Mouse (Mus musculus) myocyte (in vitro differentiated cells): ENCODE measurements around the gene Xntrpc. TPM values are rescaled to one million over a fixed set of nuclear protein-coding genes. Genes with fewer than 3 reads are reported as not detected.

Experiments
- H3K27me3 ChIP-seq: one replicate; pipeline ENCODE4 v1.6.1; 2011; ENCODE audit not compliant: control insufficient read depth, insufficient read depth, insufficient read length
- H3K36me3 ChIP-seq: one replicate; pipeline ENCODE4 v1.6.1; 2011; ENCODE audit not compliant: control insufficient read depth, insufficient read depth
- H3K4me2 ChIP-seq: one replicate; pipeline ENCODE4 v1.6.1; 2011; ENCODE audit warnings: low read depth, control low read depth
- H3K4me3 ChIP-seq: one replicate; pipeline ENCODE4 v1.5.1; 2011; ENCODE audit warnings: mild to moderate bottlenecking, control low read depth, moderate library complexity
- H3K79me2 ChIP-seq: one replicate; pipeline ENCODE4 v1.6.1; 2011; ENCODE audit not compliant: control insufficient read depth, insufficient read depth
- H3ac ChIP-seq: one replicate; pipeline ENCODE4 v1.6.1; 2011; ENCODE audit not compliant: control insufficient read depth, insufficient read length
- CEBPB ChIP-seq: IDR thresholded peaks from 2 replicates; pipeline ENCODE4 v1.6.1; 2011; ENCODE audit warnings: mild to moderate bottlenecking, moderate library complexity; ENCODE audit not compliant: poor library complexity, insufficient read depth, severe bottlenecking
- E2F4 ChIP-seq: IDR thresholded peaks from one replicate; pipeline ENCODE4 v1.6.1; 2011; ENCODE audit warnings: mild to moderate bottlenecking, control low read depth, moderate library complexity; ENCODE audit not compliant: insufficient read depth
- MAX ChIP-seq: IDR thresholded peaks from one replicate; pipeline ENCODE4 v1.6.1; 2011; ENCODE audit warnings: low read depth, mild to moderate bottlenecking, control low read depth
- MYOD1 ChIP-seq, 3 experiments: IDR thresholded peaks; one replicate each; pipeline ENCODE4 v1.6.1; 2011; ENCODE audit warnings: control low read depth in 2 of 3, low read depth in 2 of 3, mild to moderate bottlenecking in 2 of 3, moderate library complexity in 1 of 3; ENCODE audit not compliant: insufficient read length in 2 of 3, control insufficient read depth in 1 of 3
- MYOG ChIP-seq, 3 experiments: IDR thresholded peaks; one replicate each; pipeline ENCODE4 v1.6.1; 2011; ENCODE audit warnings: control low read depth in 2 of 3, low read depth in 2 of 3, mild to moderate bottlenecking in 2 of 3; ENCODE audit not compliant: insufficient read length in 2 of 3, control insufficient read depth in 1 of 3, insufficient read depth in 1 of 3
- POLR2A ChIP-seq: IDR thresholded peaks from one replicate; pipeline ENCODE4 v1.6.1; 2011; ENCODE audit warnings: low read depth, mild to moderate bottlenecking, control low read depth, moderate library complexity; ENCODE audit not compliant: insufficient read length
- POLR2AphosphoS2 ChIP-seq: IDR thresholded peaks from one replicate; pipeline ENCODE4 v1.6.1; 2011; ENCODE audit warnings: low read depth, control low read depth; ENCODE audit not compliant: insufficient read length
- REST ChIP-seq: IDR thresholded peaks from one replicate; pipeline ENCODE4 v1.6.1; 2011; ENCODE audit warnings: mild to moderate bottlenecking, control low read depth, moderate library complexity; ENCODE audit not compliant: insufficient read depth, insufficient read length
- SRF ChIP-seq: IDR thresholded peaks from one replicate; pipeline ENCODE4 v1.6.1; 2011; ENCODE audit warnings: low read depth; ENCODE audit not compliant: control insufficient read depth, insufficient read length
- TCF12 ChIP-seq: IDR thresholded peaks from one replicate; pipeline ENCODE4 v1.6.1; 2011; ENCODE audit warnings: mild to moderate bottlenecking, control low read depth; ENCODE audit not compliant: poor library complexity, insufficient read depth, severe bottlenecking
- TCF3 ChIP-seq: IDR thresholded peaks from one replicate; pipeline ENCODE4 v1.6.1; 2011; ENCODE audit warnings: low read depth, control low read depth; ENCODE audit not compliant: insufficient read length
- USF1 ChIP-seq: IDR thresholded peaks from one replicate; pipeline ENCODE4 v1.6.1; 2011; ENCODE audit warnings: low read depth, mild to moderate bottlenecking, control low read depth, moderate library complexity
- polyA plus RNA-seq: library from polyadenylated mRNA; unstranded; fragments of >200 nt; fragmentation: generic; extraction: Trizol; gene quantifications from one replicate; pipeline ENCODE4 v1.2.1, GENCODE M21; 2012; ENCODE audit warnings: missing spikeins

The Xntrpc gene
- polyA plus RNA-seq, 1 experiment, result 0.12 TPM

- Histone ChIP-seq H3K79me2 (no peaks in the 10 kb centered on the region), H3K4me2 (peak overlapping the region; percentile 68), H3K36me3 (no peaks in the 10 kb centered on the region), H3K4me3 (peak overlapping the region; percentile 23), H3K27me3 (peaks cover 15% of the 10 kb centered on the region), H3ac (no peak overlapping the region)
- no peak for TF ChIP-seq REST
- TF ChIP-seq USF1, result no peak
- TF ChIP-seq SRF, result no peak
- no peak for TF ChIP-seq E2F4
- no peak for TF ChIP-seq POLR2A
These were observed 37.2 kb downstream of the Xntrpc start for GRCm38 (mm10) chr7:102102696-102103095.

GRCm38 (mm10) chr7:102103555-102103954, 38.0 kb downstream of the Xntrpc start:
- Histone ChIP-seq H3K36me3 (no peaks in the 10 kb centered on the region), H3K27me3 (peaks cover 15% of the 10 kb centered on the region), H3K4me2 (peak overlapping the region; percentile 68), H3K79me2 (no peaks in the 10 kb centered on the region), H3K4me3 (peak overlapping the region; percentile 23), H3ac (no peak overlapping the region)
- TF ChIP-seq MYOG (IDR thresholded peaks at IDR 0.05; ENCODE audit: control insufficient read depth in 1 of 3, insufficient read depth in 1 of 3, insufficient read length in 2 of 3, low read depth in 2 of 3) (no peak), POLR2AphosphoS2 (no peak), SRF (no peak), USF1 (no peak), POLR2A (no peak), E2F4 (no peak)

DNA sequence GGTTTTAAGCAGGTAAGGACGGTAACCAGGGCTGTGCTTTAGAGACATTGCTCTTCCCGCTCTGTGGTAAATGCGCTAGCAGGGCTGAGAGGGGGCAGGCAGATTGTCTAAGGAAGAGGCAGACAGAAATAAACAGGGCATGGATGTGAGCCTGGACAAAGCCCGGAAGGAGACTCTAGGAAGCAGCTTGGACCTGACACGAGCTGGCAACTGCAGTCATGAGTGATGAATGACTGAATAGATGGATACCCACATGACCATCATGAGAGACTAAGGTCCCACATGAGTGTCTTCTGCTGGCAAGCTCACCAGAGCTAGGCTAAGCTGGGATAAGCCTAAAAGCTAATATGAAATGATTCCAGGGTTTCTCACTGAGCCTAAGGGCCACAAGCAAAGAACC, 38.6 kb downstream of the Xntrpc start:
- Histone ChIP-seq H3K4me2 (peak overlapping the region; percentile 68), H3K79me2 (no peaks in the 10 kb centered on the region), H3ac (no peak overlapping the region), H3K4me3 (no peak overlapping the region), H3K27me3 (peaks cover 15% of the 10 kb centered on the region), H3K36me3 (no peaks in the 10 kb centered on the region)
- no peak for TF ChIP-seq CEBPB
- no peak for TF ChIP-seq MAX
- no peak for TF ChIP-seq MYOD1 (IDR thresholded peaks at IDR 0.05; ENCODE audit: control insufficient read depth in 1 of 3, insufficient read length in 2 of 3, low read depth in 2 of 3)
- TF ChIP-seq REST, result no peak
- TF ChIP-seq POLR2AphosphoS2, result no peak
- TF ChIP-seq POLR2A, result no peak
- no peak for TF ChIP-seq USF1
- no peak for TF ChIP-seq SRF
- TF ChIP-seq MYOG (IDR thresholded peaks at IDR 0.05; ENCODE audit: control insufficient read depth in 1 of 3, insufficient read depth in 1 of 3, insufficient read length in 2 of 3, low read depth in 2 of 3), result no peak
- TF ChIP-seq TCF12, result no peak
- TF ChIP-seq TCF3, result no peak
- no peak for TF ChIP-seq E2F4

DNA sequence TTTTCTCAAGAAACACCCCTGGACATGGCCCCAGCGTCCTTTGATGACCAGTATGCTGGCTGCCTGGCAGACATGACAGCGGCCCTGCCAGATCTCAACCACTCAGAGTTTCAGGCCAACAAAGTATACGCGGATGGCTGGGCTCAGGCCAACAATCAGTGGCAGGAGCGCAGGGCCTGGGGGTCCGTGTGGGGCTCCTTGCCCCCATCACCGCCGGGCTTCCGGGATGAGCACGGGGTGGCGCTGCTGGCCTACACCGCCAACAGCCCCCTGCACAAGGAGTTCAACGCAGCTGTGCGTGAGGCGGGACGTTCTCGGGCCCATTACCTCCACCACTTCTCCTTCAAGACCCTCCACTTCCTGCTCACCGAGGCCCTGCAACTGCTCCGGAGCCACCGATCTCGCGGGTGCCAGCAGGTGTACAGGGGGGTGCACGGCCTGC, 41.2 kb downstream of the Xntrpc start:
- Histone ChIP-seq H3ac (no peak overlapping the region), H3K27me3 (peaks cover 15% of the 10 kb centered on the region), H3K4me2 (no peak overlapping the region), H3K79me2 (no peaks in the 10 kb centered on the region), H3K4me3 (no peak overlapping the region), H3K36me3 (no peaks in the 10 kb centered on the region)
- TF ChIP-seq CEBPB, result no peak
- no peak for TF ChIP-seq REST
- no peak for TF ChIP-seq TCF3
- TF ChIP-seq TCF12, result no peak

DNA sequence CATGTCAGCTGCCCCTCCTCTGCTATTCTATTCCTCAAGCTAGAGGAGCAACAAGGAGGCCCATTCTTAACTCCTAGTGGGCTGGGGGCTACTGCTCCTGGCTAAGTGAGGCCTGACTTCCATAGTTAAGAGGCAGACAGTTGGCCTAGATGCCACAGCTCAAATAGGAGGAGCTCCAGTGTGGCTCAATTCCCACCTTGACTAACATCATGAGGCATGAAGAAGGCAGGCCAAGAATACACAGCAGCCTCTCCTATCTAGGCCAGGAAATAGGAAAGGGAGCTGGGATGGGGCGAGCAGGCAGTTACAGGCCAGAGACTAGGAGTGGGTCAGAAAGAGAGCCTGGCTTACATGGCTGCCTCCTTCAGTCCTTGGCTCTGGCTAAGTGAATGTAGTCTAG, 42.7 kb downstream of the Xntrpc start:
- peaks cover 20% of the 10 kb centered on the region for H3K27me3 ChIP-seq
- H3K79me2 ChIP-seq, result no peaks in the 10 kb centered on the region
- no peak overlapping the region for H3ac ChIP-seq
- H3K36me3 ChIP-seq, result no peaks in the 10 kb centered on the region
- no peak overlapping the region for H3K4me2 ChIP-seq
- no peak overlapping the region for H3K4me3 ChIP-seq
- TF ChIP-seq TCF12, result no peak
- TF ChIP-seq POLR2AphosphoS2, result peak; percentile 12
- TF ChIP-seq REST, result no peak

- Histone ChIP-seq H3ac (no peak within 1 kb of the TSS), H3K4me2 (no peak within 1 kb of the TSS), H3K79me2 (no peaks in the 10 kb centered on the region), H3K36me3 (no peaks in the 10 kb centered on the region), H3K27me3 (peaks cover 19% of the 10 kb centered on the region), H3K4me3 (no peak within 1 kb of the TSS)
- no peak for TF ChIP-seq MYOG (IDR thresholded peaks at IDR 0.05; ENCODE audit: control insufficient read depth in 1 of 3, insufficient read depth in 1 of 3, insufficient read length in 2 of 3, low read depth in 2 of 3)
- TF ChIP-seq SRF, result no peak
- no peak for TF ChIP-seq TCF3
- no peak for TF ChIP-seq POLR2AphosphoS2
- TF ChIP-seq CEBPB, result no peak
- TF ChIP-seq E2F4, result no peak
- no peak for TF ChIP-seq USF1
- no peak for TF ChIP-seq MAX
- no peak for TF ChIP-seq MYOD1 (IDR thresholded peaks at IDR 0.05; ENCODE audit: control insufficient read depth in 1 of 3, insufficient read length in 2 of 3, low read depth in 2 of 3)
- no peak for TF ChIP-seq POLR2A
- no peak for TF ChIP-seq REST
- TF ChIP-seq TCF12, result no peak
These were observed 43.7 kb downstream of the Xntrpc start, which contains the start of gene Art5 for GRCm38 (mm10) chr7:102109171-102109570. Gene Art5 (minus strand): TSS chr7:102109489.
